Mouse (Mus musculus): ENCODE data around the gene Spryd3. TPM values are rescaled to one million over a fixed set of nuclear protein-coding genes. Genes with fewer than 3 reads are reported as not detected.

The Spryd3 gene
- polyA plus RNA-seq, 1 experiment from 2014 or later: 56.4 TPM

Other genes starting within 250 kb of the Spryd3 start
- not detected in 2 replicates for gene Krt76, start 243.3 kb downstream of the Spryd3 start, polyA plus RNA-seq (2015; fragmentation: Nextera tagmentation; extraction: Ambion mirVana)
- gene Krt4, start 211.5 kb downstream of the Spryd3 start, polyA plus RNA-seq (2015; fragmentation: Nextera tagmentation; extraction: Ambion mirVana): 0.55 TPM in 1 of 2 replicates, not detected in the other
- gene Krt79, start 195.9 kb downstream of the Spryd3 start, polyA plus RNA-seq (2015; fragmentation: Nextera tagmentation; extraction: Ambion mirVana): 0.15 and 0.38 TPM in 2 replicates
- gene Krt78, start 181.9 kb downstream of the Spryd3 start, polyA plus RNA-seq (2015; fragmentation: Nextera tagmentation; extraction: Ambion mirVana): not detected in 2 replicates
- gene Krt8, start 131.8 kb downstream of the Spryd3 start, polyA plus RNA-seq (2015; fragmentation: Nextera tagmentation; extraction: Ambion mirVana): 2.4 and 3.7 TPM in 2 replicates
- 4.4 TPM in 2 replicates for gene Krt18, start 108.1 kb downstream of the Spryd3 start, polyA plus RNA-seq (2015; fragmentation: Nextera tagmentation; extraction: Ambion mirVana)
- 109 and 117 TPM in 2 replicates for gene Eif4b, start 62.5 kb downstream of the Spryd3 start, polyA plus RNA-seq (2015; fragmentation: Nextera tagmentation; extraction: Ambion mirVana)
- gene Tns2, start 35.8 kb downstream of the Spryd3 start, polyA plus RNA-seq (2015; fragmentation: Nextera tagmentation; extraction: Ambion mirVana): 6.9 and 7.7 TPM in 2 replicates
- gene Igfbp6, start 8.1 kb upstream of the Spryd3 start, polyA plus RNA-seq (2015; fragmentation: Nextera tagmentation; extraction: Ambion mirVana): 2.2 and 2.4 TPM in 2 replicates
- not detected in 2 replicates for gene Soat2, start 14.3 kb upstream of the Spryd3 start, polyA plus RNA-seq (2015; fragmentation: Nextera tagmentation; extraction: Ambion mirVana)
- gene Zfp740, start 67.0 kb upstream of the Spryd3 start, polyA plus RNA-seq (2015; fragmentation: Nextera tagmentation; extraction: Ambion mirVana): 84.6 and 93.4 TPM in 2 replicates
- 37.8 and 39.6 TPM in 2 replicates for gene Csad, start 68.5 kb upstream of the Spryd3 start, polyA plus RNA-seq (2015; fragmentation: Nextera tagmentation; extraction: Ambion mirVana)
- gene Itgb7, start 95.7 kb upstream of the Spryd3 start, polyA plus RNA-seq (2015; fragmentation: Nextera tagmentation; extraction: Ambion mirVana): 0.73 and 1.0 TPM in 2 replicates
- 6.4 and 8.0 TPM in 2 replicates for gene Rarg, start 121.3 kb upstream of the Spryd3 start, polyA plus RNA-seq (2015; fragmentation: Nextera tagmentation; extraction: Ambion mirVana)
- 0.11 TPM in 1 of 2 replicates, not detected in the other for gene Gm9918, start 134.3 kb upstream of the Spryd3 start, polyA plus RNA-seq (2015; fragmentation: Nextera tagmentation; extraction: Ambion mirVana)
- gene Mfsd5, start 143.2 kb upstream of the Spryd3 start, polyA plus RNA-seq (2015; fragmentation: Nextera tagmentation; extraction: Ambion mirVana): 50.6 and 52.8 TPM in 2 replicates
- gene Espl1, start 160.0 kb upstream of the Spryd3 start, polyA plus RNA-seq (2015; fragmentation: Nextera tagmentation; extraction: Ambion mirVana): 10.9 and 11.7 TPM in 2 replicates
- 429 and 443 TPM in 2 replicates for gene Pfdn5, start 189.9 kb upstream of the Spryd3 start, polyA plus RNA-seq (2015; fragmentation: Nextera tagmentation; extraction: Ambion mirVana)
- gene Myg1, start 195.5 kb upstream of the Spryd3 start, polyA plus RNA-seq (2015; fragmentation: Nextera tagmentation; extraction: Ambion mirVana): 105 and 111 TPM in 2 replicates
- gene Aaas, start 214.5 kb upstream of the Spryd3 start, polyA plus RNA-seq (2015; fragmentation: Nextera tagmentation; extraction: Ambion mirVana): 42.0 and 44.7 TPM in 2 replicates
- gene Sp7, start 230.9 kb upstream of the Spryd3 start, polyA plus RNA-seq (2015; fragmentation: Nextera tagmentation; extraction: Ambion mirVana): 0.38 and 1.1 TPM in 2 replicates